Mouse (Mus musculus): ENCODE measurements around the gene Amh. TPM values are rescaled to one million over a fixed set of nuclear protein-coding genes. Genes with fewer than 3 reads are reported as not detected.

Amh gene
- polyA plus RNA-seq, 1 experiment from 2014 or later = not detected

- Histone ChIP-seq H3K4me1 (0 out of 2 replicates have a peak, but pooled peaks cover 2% of the 10 kb centered on the region), H3K4me2 (no peak overlapping the region), H3K36me3 (replicated peaks) (peaks cover 97% of the 10 kb centered on the region), H3K4me3 (replicated peaks) (no peak overlapping the region), H3K27ac (no peak overlapping the region), H3K9me3 (no peaks in the 10 kb centered on the region), H3K27me3 (no peaks in the 10 kb centered on the region), H3K9ac (no peak overlapping the region)
- WGBS = 91% methylated on average over 19 of the region's 19 CpGs
- ATAC-seq (ENCODE audit: low FRiP score) = no peak
Observed at GRCm38 (mm10) chr10:80790761-80791404, 14.2 kb upstream of the Amh start.

GRCm38 (mm10) chr10:80791476-80792174, 13.4 kb upstream of the Amh start:
- peak overlapping the region; percentile 4; the same call in 1 of the 2 replicates for H3K4me3 ChIP-seq (replicated peaks)
- no peak for ATAC-seq (ENCODE audit: low FRiP score)
- 83% methylated on average over 33 of the region's 33 CpGs for WGBS
- no peaks in the 10 kb centered on the region for H3K27me3 ChIP-seq
- H3K27ac ChIP-seq = no peak overlapping the region
- H3K4me2 ChIP-seq = no peak overlapping the region
- H3K36me3 ChIP-seq (replicated peaks) = peaks cover 97% of the 10 kb centered on the region
- no peak overlapping the region for H3K9ac ChIP-seq
- H3K9me3 ChIP-seq = no peaks in the 10 kb centered on the region
- peaks cover 8% of the 10 kb centered on the region for H3K4me1 ChIP-seq

GRCm38 (mm10) chr10:80792175-80793032, 12.6 kb upstream of the Amh start:
- 78% methylated on average over 41 of the region's 41 CpGs for WGBS
- Histone ChIP-seq H3K9ac (no peak overlapping the region), H3K36me3 (replicated peaks) (peaks cover 89% of the 10 kb centered on the region)

GRCm38 (mm10) chr10:80793033-80793784, 11.8 kb upstream of the Amh start:
- H3K27me3 ChIP-seq = no peaks in the 10 kb centered on the region
- H3K27ac ChIP-seq = no peak overlapping the region; the same call in 1 of the 2 replicates
- 92% methylated on average over 13 of the region's 13 CpGs for WGBS
- peaks cover 81% of the 10 kb centered on the region for H3K36me3 ChIP-seq (replicated peaks)
- no peak overlapping the region for H3K4me3 ChIP-seq (replicated peaks)
- no peak for ATAC-seq (ENCODE audit: low FRiP score)
- H3K9ac ChIP-seq = no peak overlapping the region
- no peak overlapping the region for H3K4me2 ChIP-seq
- H3K4me1 ChIP-seq = peaks cover 16% of the 10 kb centered on the region
- H3K9me3 ChIP-seq = no peaks in the 10 kb centered on the region

More at GRCm38 (mm10) chr10:80792175-80793032, 12.6 kb upstream of the Amh start:
- H3K4me2 ChIP-seq = no peak overlapping the region
- H3K4me3 ChIP-seq (replicated peaks) = no peak overlapping the region
- no peak for ATAC-seq (ENCODE audit: low FRiP score)
- no peaks in the 10 kb centered on the region for H3K27me3 ChIP-seq
- no peaks in the 10 kb centered on the region for H3K9me3 ChIP-seq
- 0 out of 2 replicates have a peak overlapping the region, but pooled peaks have one; percentile 13 for H3K27ac ChIP-seq
- peaks cover 16% of the 10 kb centered on the region for H3K4me1 ChIP-seq

- no peak for ATAC-seq (ENCODE audit: low FRiP score)
- no peaks in the 10 kb centered on the region for H3K9me3 ChIP-seq
- H3K4me1 ChIP-seq = peaks cover 16% of the 10 kb centered on the region
- H3K9ac ChIP-seq = no peak overlapping the region
- H3K36me3 ChIP-seq (replicated peaks) = peaks cover 75% of the 10 kb centered on the region
- 94% methylated on average over 4 of the region's 4 CpGs for WGBS
- no peaks in the 10 kb centered on the region for H3K27me3 ChIP-seq
- no peak overlapping the region for H3K4me3 ChIP-seq (replicated peaks)
- H3K27ac ChIP-seq = no peak overlapping the region
- no peak overlapping the region for H3K4me2 ChIP-seq
Observed at GRCm38 (mm10) chr10:80793803-80794202, 11.2 kb upstream of the Amh start.

GRCm38 (mm10) chr10:80794750-80795149, 10.3 kb upstream of the Amh start:
- H3K36me3 ChIP-seq (replicated peaks) = peaks cover 66% of the 10 kb centered on the region
- H3K4me2 ChIP-seq = no peak overlapping the region
- ATAC-seq (ENCODE audit: low FRiP score) = no peak
- no peaks in the 10 kb centered on the region for H3K27me3 ChIP-seq
- WGBS = 85% methylated on average over 8 of the region's 8 CpGs
- peaks cover 23% of the 10 kb centered on the region for H3K4me1 ChIP-seq
- H3K4me3 ChIP-seq (replicated peaks) = no peak overlapping the region
- H3K27ac ChIP-seq = no peak overlapping the region
- H3K9ac ChIP-seq = peak overlapping the region; percentile 22; the same call in 1 of the 2 replicates
- no peaks in the 10 kb centered on the region for H3K9me3 ChIP-seq

- Histone ChIP-seq H3K27me3 (no peaks in the 10 kb centered on the region), H3K36me3 (replicated peaks) (peaks cover 66% of the 10 kb centered on the region), H3K27ac (no peak overlapping the region), H3K4me3 (replicated peaks) (peak overlapping the region; percentile 96), H3K4me2 (peak overlapping the region; percentile 89), H3K4me1 (peaks cover 33% of the 10 kb centered on the region), H3K9me3 (no peaks in the 10 kb centered on the region), H3K9ac (peak overlapping the region; percentile 98; the same call in 1 of the 2 replicates)
- 90% methylated on average over 9 of the region's 9 CpGs for WGBS
- ATAC-seq (ENCODE audit: low FRiP score) = no peak
Observed at GRCm38 (mm10) chr10:80796307-80796848, 8.7 kb upstream of the Amh start.

- Histone ChIP-seq H3K9me3 (no peaks in the 10 kb centered on the region), H3K9ac (peak overlapping the region; percentile 98), H3K27ac (peak overlapping the region; percentile 97), H3K36me3 (replicated peaks) (peaks cover 66% of the 10 kb centered on the region), H3K27me3 (no peaks in the 10 kb centered on the region), H3K4me1 (peaks cover 33% of the 10 kb centered on the region), H3K4me3 (replicated peaks) (peak overlapping the region; percentile 96), H3K4me2 (peak overlapping the region; percentile 89)
- 3% methylated on average over 59 of the region's 59 CpGs for WGBS
- peak; percentile 73 for ATAC-seq (ENCODE audit: low FRiP score)
Observed at GRCm38 (mm10) chr10:80797186-80798149, 7.6 kb upstream of the Amh start.

GRCm38 (mm10) chr10:80798150-80799006, 6.7 kb upstream of the Amh start, which contains the start of the genes Sf3a2 and Plekhj1:
Gene Sf3a2, plus strand, starts transcription at chr10:80798198.
Gene Plekhj1, minus strand, starts transcription at chr10:80798626.
- WGBS = under 1% methylated on average over 104 of the region's 104 CpGs
- peaks cover 66% of the 10 kb centered on the region for H3K36me3 ChIP-seq (replicated peaks)
- no peaks in the 10 kb centered on the region for H3K27me3 ChIP-seq

GRCm38 (mm10) chr10:80799070-80799566, 5.9 kb upstream of the Amh start:
- H3K4me2 ChIP-seq = peak overlapping the region; percentile 89
- H3K27ac ChIP-seq = peak overlapping the region; percentile 97
- ATAC-seq (ENCODE audit: low FRiP score) = no peak
- no peaks in the 10 kb centered on the region for H3K9me3 ChIP-seq
- H3K4me1 ChIP-seq = peaks cover 33% of the 10 kb centered on the region
- H3K4me3 ChIP-seq (replicated peaks) = peak overlapping the region; percentile 96
- WGBS = 2% methylated on average over 18 of the region's 18 CpGs
- H3K27me3 ChIP-seq = no peaks in the 10 kb centered on the region
- H3K9ac ChIP-seq = peak overlapping the region; percentile 98
- peaks cover 66% of the 10 kb centered on the region for H3K36me3 ChIP-seq (replicated peaks)

More at GRCm38 (mm10) chr10:80798150-80799006, 6.7 kb upstream of the Amh start, which contains the start of the genes Sf3a2 and Plekhj1:
- H3K4me2 ChIP-seq = peak within 1 kb of the TSS; percentile 89
- ATAC-seq (ENCODE audit: low FRiP score) = peak; percentile 93
- H3K27ac ChIP-seq = peak within 1 kb of the TSS; percentile 97
- peaks cover 33% of the 10 kb centered on the region for H3K4me1 ChIP-seq
- no peaks in the 10 kb centered on the region for H3K9me3 ChIP-seq
- H3K4me3 ChIP-seq (replicated peaks) = peak within 1 kb of the TSS; percentile 96
- H3K9ac ChIP-seq = peak within 1 kb of the TSS; percentile 98

Data from forebrain, embryonic 12.5 days (tissue).